Mouse (Mus musculus) sigmoid colon, adult 10 weeks (tissue): Measurements from ENCODE around the gene Foxg1. TPM values are rescaled to one million over a fixed set of nuclear protein-coding genes. Genes with fewer than 3 reads are reported as not detected.

Experiments used
- polyA plus RNA-seq: library from polyadenylated mRNA; stranded (reverse); fragments of 350-450 nt; fragmentation: Illumina TruSeq; extraction: RNeasy Lipid Tissue Mini Kit (QIAGEN cat#74804); gene quantifications from one replicate; pipeline ENCODE4 v1.2.3, GENCODE M21; 2014; ENCODE audit warnings: low read depth, low replicate concordance

Foxg1 gene
- polyA plus RNA-seq = not detected

DNA sequence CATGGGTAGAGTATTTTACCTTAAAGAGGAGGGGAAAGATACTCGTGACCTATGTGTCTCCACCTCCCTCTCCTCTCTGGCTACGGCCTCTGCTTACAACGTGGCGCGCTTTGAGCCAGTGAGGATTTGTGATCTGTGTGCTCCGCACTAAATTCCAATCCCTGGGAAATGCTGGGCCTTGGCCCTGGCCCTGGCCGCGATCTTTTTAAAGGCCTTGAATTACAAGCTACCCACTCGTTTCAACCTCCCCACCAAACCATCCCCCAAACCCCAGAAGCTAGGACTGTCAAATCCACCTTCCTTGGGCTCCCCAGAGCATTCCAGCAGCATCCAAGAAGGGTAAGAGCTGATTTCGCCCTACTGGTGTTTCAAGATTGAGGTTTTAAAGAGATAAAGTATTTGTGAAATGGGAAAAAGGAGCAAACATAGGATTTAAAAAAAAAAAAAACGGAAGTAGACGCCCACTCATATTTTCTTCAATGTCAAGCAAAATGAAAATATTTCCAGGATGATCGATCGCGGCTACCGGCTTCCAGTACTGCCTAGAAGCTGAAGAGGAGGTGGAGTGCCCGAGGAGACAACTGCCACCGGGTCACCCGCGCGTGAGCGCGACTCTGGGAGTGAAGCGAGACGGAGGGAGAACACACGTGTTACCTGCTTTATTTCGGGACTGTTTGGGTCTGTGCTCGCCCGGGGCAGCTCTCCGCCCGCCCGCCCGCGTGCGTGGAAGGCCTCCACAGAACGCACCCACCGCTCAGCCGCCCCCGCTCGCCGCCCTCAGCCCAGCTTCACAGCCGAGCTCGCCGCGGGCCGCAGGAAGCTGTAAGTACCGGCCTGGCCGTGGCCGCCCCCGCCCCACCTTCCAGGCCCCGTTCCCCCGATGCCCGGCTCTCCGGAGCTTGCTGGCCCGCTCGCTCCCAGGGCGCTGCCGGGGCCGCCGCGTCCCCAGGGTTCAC is at the start of gene Foxg1:
Gene Foxg1 (plus strand): TSS at position 96 of the 956 bp plus-strand sequence.

DNA sequence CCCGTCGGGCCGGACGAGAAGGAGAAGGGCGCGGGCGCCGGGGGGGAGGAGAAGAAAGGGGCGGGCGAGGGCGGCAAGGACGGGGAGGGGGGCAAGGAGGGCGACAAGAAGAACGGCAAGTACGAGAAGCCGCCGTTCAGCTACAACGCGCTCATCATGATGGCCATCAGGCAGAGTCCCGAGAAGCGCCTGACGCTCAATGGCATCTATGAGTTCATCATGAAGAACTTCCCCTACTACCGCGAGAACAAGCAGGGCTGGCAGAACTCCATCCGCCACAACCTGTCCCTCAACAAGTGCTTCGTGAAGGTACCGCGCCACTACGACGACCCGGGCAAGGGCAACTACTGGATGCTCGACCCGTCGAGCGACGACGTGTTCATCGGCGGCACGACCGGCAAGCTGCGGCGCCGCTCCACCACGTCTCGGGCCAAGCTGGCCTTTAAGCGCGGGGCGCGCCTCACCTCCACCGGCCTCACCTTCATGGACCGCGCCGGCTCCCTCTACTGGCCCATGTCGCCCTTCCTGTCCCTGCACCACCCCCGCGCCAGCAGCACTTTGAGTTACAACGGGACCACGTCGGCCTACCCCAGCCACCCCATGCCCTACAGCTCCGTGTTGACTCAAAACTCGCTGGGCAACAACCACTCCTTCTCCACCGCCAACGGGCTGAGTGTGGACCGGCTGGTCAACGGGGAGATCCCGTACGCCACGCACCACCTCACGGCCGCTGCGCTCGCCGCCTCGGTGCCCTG is 2.6 kb downstream of the Foxg1 start, which contains the start of gene Gm43517:
Gene Gm43517 (plus strand): TSS at position 299 of the 755 bp plus-strand sequence.

Other genes with a start within 250 kb of the Foxg1 start
- not detected for gene Gm43517, start 2.5 kb downstream of the Foxg1 start, polyA plus RNA-seq